Mouse (Mus musculus) urinary bladder, postnatal 25 days (tissue): ENCODE measurements around the gene Cux1.

Experiments used
- DNase-seq: peaks from one replicate; pipeline ENCODE4 v3.0.0; 2022; ENCODE audit warnings: low spot score

The Cux1 gene

DNA sequence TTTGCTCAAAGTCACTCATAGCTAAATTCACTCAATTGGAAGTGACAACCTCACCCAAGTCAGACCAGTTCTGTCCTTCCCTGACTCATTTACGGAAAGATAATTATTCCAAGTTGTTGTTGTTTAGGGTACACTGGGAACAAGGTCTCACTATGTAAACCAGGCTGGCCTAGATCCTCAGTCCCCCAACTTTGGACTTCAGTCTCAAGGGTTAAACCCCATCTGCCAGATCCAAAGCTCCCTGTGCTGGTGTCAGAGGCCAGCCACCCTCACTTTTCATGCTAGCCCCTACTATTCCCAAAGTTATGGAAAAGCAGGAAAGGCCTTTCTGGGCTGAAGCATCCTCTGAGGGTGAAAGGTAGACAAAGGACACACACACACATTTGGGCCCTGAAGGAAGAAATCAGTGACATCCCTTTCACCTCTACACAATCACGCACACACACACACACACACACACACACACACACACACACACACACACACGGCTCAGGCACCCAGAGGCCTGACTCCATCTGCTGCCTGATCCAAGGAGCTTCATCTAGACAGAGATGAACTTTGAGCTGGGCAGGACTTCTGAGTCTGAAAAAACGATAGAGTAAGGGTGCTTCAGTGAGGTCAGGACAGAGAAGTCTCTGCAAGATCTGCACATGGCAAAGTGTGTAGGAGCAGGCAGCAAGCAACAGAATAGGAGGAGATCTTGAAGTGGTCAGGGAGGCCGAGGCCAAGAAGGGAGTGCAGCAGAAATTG, 31.1 kb downstream of the Cux1 start:
- no peak for DNase-seq

DNA sequence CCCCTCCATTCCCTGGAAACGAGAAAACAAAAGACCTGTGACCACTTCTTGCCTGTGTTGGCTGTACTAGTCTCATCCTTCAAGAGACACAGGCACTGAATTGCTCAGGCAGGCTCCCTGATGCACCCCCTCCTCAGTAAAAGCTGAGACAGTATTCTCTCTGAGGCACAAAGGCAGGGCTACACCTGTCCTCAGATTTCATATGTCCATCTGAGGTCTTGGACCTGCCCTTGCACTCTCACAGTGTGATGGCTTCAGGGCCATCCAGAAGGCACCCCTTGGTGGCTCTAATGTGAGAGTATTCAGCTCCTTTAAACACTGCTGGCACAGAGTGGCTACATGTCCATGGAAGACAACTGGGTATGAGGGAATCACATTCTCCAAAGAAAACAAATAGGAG, 32.1 kb downstream of the Cux1 start:
- no peak for DNase-seq

DNA sequence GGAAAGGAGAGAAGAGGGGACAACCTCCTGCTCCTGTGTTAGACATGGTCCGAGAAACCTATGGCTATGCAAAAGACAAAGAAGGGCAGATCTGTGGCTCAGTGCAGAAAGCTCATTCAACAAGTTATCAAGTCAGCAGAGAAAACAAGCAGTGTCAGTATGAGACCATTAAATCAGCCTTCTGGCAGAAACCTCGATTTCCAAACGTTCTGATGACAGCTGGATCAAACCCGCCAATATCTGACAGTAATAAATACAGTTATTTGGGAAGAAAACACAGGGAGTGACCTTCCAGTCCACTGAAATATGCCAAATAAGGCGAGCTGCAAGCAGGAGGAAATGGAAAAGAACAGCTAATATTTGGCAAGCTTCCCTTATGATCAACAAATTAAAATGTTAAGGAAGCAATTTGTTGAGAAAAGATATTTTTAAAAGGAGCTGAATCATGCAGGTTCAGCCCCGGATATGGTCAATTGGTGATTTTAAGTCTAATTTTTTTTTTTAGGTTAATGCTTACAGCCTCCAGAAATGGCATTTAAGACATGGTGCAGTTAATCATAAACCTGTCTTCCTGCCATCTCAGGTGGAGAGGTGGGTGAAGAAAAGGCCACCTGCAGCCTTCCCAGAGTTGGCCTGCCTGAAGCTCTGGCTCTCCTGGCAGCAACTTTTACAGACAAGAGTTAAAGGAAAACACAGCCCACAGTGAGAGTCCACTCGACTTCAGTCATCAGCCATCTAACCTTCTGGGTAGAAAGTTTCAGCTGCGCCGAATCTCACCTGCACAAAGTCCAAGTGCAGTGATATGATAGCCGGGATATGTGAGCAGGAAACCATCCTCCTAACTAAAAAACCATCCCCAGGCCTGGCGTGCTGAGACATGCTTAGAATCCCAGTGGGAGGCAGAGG, 33.7 kb downstream of the Cux1 start:
- no peak for DNase-seq

DNA sequence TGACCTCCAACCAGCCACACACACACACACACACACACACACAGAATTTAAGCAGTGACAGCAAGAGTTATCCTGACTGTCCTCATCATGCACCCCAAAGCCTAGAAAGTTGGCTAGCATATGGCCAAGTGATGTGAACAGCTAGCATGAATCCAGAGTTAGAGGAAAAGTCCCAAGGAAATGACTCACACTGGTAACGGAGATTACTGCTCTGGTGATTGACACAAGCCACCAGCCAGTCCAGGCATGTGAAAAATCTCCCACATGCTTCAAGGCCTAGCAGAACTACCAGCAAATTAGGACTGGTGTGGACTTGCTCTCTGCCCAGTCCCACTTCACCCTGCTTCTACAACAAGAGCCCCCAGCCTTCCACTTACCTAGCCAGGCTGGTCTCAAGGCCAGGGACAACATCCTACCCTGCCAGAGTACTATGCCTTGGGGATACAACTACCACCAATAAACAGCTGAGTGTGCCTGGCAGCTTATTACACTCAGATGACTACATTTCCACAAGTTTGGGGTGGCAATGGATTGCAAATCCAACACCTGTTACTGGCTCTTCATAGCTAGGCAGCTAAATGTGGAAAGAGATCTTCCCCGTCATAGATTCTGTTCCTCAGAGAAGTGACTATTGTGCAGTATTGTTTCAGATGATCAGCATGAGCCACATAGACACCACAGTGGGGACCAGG, 35.5 kb downstream of the Cux1 start:
- no peak for DNase-seq

DNA sequence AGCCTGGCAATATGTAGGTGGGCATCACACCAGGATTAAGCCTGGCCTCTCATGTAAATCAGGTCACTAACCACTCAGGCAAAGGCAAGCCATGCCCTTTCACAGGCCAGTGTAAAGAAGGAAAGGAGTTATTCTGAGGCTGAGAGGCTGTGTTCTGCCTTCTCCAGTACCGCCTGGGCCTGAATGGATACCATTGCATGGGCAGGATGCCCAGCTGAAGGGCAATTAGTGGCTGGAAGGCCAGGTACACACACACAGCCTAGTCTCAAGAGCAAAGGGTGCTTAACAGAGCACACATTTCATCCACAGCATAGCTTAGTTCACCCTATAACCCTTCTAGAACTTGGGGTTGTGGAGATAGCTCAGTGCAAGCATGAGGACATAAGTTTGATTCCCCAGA, 36.4 kb downstream of the Cux1 start:
- DNase-seq: no peak

DNA sequence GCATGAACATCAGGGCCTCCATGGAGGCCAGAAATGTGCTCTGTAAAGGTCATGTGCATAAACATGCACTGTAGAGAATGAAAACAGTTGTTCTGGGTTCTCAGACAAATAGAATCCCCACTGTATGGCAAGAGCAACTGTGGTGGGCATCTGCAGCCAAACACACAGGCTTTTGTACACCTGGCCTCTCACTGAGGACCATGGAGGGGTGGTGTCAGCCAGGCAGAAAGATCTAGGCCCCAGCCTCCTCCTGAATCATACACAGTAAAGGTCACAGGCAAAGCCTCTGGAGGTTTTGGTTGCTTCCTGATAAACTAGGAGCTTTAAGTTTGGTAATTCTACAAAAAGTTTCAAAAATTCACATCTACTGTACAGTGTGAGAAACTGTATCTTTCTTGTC, 38.1 kb downstream of the Cux1 start:
- no peak for DNase-seq

DNA sequence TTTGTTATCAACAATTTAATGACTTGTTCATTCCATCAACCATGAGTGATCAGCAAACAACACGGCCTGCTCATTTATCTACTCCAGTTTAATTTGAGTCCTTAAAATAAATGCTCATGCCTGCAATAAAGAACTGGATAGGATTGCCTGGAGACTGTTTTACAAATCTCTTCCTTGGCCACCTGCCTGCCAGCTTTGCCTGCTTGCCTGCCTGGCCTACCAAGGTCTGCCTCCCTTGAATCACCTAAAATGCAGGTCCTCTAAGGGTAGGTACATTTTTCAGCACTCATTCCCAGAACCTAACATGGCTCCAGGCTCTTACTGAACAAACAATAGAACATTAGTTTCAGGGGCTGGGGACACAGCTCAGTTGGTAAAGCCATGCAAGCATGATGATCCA, 39.4 kb downstream of the Cux1 start:
- DNase-seq: no peak

DNA sequence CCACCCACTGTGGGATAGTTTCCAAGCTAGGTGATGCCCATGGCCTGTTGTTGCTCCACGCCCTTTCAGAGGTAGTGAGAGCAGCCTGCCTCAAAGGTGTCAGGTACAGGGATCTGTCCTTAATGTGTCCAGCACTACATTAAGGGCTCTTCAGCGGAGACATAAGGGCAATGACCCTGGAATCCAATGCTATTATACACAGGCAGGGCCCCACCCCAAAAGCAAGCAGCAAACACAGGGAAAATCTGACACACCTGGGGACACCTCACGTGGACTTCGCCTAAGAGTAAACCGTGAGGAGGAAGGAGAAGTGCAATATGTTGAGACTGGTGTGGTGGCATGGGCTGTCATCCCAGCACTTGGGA, 40.8 kb downstream of the Cux1 start:
- DNase-seq: no peak

DNA sequence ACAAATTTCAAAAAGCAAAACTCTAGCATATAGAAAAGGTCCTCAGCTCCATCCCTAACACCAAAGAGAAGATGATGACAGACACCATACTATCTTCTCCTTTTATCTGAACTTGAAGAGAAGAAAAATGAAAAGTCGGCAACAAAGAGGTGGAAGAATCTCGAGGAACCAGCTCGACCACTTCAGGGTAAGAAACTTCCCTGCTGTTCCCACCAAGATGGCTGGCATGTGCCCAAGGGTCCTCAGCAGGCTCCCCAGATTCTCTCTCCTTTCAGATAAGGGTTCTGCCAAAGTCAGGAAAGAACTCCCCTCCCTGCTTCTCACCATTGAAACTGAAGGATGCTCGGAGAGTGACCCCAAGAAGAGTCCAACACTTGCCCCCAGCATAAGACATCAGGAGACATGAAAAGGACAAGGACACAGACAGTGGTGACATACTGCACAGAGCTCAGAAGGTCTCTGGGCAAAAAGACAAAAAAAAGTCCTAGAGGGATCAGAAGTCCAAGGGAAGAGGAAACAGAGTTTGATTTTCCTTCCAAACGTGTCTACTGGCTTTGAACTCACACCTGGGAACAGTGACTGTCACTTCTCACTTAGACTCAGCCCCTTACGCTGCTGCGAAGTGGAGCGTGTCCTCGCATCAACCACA, 41.3 kb downstream of the Cux1 start:
- no peak for DNase-seq

DNA sequence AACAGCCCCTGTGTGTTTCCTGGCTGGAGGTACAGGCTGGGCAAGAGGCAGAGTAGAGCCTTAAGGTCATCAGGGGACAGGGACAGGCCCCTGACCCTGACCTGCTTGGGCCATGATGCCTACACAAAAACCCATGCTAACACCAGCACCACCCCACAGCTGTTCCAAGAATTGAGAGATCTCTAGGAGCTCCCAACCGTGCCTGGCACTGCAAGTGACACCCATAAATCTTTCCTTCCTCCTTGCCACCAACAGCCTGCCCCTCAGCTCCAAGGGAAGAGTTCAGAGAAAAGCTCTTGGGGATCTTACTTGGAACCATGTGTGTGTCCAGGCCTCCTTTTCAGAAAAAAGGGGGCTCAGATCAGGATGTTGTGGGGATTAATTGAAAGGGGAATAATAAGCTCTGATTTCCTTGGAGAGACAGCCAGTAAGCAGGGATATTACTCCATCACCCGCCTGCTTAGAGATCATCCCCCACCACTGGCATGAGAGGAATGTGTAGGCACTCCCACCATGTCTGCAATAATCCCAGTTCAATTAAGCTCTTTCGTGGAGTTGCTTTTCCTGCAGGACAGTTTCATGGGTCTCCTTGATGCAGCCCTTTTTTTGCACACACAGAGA, 44.3 kb downstream of the Cux1 start:
- no peak for DNase-seq

DNA sequence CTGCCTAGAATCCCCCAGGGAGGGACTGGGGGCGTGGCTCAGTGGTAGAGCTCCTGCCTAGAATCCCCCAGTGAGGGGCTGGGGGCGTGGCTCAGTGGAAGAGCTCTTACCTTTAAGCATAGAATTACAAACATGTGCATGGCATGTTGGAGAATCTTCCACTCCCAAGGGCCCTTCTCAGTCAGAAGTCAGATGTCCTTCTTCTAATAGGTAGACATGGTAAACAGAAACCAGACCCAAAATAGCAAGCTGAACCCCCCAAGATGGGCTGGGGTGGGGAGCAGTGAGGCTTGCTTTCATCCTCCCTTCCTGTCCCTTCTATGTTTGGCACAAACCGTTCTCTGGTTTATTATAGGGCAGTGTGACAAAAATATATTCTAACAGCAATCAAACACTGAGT, 45.6 kb downstream of the Cux1 start:
- no peak for DNase-seq

DNA sequence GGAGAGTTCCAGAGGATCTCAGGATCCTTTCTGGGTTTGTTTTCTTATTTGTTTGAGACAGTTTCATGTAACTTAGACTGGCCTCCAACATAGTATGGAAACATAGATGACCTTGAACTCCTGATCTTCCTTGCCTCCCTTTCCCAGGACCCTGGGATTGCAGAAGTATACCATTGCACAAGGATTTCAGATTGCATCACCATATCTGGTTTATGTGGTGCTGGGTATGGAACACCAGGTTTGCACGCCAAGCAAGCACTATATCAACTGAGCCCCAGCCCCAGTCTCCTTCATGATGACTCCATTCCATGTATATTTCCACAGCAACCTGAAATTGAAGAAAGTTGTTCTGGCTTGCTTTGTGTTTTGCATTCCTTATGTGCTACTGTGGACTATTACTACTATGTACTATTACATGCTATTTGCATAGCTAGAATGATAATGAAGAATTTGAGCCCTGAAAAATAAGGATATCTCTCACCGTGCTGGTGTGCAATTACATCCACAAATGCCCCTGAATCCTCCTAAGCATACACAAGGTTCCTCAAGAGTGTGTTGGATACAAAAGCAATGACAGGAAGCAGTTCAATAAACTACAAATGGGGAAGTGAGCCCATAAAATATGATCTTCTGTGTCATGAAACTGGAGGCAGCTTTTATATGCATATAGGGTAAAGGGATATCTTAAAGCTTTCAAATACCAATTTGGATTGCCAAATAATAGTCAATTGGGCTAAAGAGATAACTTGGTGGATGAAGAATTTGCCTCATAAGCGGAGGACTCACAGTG, 48.4 kb downstream of the Cux1 start:
- DNase-seq: no peak

DNA sequence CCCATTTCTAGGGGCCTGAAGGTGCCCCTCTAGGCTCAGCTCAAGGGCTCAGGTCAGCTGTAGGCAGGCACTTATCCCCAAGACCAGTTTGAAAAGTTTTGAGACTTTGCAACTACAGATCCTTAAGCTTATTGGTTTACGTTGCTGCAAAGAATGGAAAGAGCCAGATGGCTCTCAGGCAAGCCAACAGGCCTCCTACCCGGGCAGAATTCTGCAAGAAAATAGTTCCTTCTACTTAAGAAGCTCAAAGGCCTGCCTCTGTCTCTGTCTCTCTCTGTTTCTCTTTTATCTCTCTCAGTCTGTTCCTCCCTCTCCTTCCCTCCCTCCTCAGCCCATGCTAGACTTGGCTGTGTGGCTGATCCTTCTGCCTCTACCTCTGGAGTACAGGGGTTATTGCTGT, 49.8 kb downstream of the Cux1 start:
- no peak for DNase-seq

DNA sequence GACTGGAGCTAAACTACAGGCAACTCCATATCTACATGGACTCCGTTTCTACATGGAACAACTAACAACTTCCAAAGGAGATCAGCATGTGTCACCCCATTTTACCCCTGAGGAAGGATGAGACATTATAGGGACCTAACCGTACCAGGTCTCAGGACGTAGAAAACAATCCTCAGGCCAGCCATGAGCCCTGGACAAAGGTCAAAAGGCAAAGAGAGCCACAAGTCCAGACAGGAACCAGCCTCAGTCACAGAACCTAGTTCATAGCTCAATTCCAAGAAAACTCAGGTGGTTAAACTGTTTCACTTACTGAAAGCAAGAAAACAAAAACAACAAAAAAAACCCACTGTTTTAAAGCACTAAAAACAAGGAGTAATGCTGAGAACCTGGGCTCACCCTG, 50.7 kb downstream of the Cux1 start:
- no peak for DNase-seq

DNA sequence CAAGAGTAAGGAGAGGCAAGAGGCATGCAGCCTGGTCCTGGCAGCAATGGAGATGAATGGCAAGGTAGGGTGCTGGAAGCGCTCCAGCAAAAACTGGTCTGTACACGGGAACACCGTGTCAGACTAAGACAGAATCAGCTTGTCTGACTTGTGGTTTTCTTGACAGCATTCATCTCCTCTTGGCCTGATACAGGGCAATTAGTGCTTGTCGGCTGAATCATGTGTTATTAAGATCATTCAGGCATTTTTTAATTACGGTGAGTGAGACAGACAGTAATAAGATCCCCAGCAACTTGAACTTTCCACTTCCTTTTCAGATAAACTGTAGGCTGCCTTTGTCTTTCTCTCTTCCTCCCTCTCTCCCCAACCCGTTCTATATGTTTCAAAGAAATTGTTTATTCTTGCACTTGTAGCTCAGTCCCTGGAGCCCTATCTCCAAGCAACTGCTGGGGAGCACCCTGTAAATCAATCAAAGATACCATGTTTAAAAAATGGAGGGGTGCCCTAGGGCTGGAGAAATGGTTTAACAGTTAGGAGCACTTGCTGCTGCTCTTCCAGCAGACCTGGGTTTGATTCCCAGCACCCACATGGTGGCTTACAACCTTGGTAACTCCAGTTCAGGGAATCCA, 53.1 kb downstream of the Cux1 start:
- peak; percentile 43 for DNase-seq

DNA sequence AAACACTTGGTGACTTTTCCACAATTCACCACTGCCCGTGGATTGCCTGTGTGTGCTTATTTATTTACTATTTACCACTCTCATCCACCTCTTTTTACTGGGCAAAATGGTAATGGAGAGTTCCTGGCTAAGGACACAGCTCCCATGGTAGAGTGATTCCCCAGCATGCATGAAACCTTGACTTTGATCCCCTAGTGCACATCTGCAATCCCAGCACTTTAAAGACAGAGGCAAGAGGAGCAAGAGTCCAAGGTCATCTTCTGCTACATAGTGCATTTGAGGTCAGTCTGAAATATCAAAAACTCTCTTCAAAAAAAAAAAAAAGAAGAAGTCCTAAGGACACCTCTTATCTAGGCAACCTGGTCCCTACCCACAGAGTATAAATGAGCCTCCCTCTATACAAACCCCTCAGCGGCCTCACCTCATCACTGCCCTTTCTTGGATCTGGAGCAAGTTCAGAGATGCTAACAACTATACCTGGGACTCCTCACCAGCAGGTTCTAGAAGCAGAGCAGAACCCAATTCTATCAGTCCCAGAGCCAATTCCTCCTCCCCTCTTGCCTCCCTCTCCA, 55.1 kb downstream of the Cux1 start:
- no peak for DNase-seq

DNA sequence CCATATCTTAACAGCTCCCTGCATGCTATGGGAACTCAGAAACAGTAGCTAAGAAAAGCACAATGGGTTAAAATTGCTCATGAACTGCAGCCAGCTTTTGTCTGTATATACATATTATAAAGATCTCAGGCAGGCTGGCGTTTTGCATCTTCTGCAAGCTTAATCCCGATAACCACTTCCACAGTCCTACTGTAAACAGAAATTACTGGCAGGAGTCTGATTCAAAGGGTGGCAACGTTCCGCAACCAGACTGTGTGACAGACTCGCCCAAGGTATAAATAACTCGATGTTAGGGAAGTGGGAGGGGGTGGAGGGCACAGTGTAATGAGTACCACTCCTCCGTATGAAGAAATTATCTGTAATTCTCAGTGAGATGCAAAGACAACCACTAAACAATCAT, 55.9 kb downstream of the Cux1 start:
- DNase-seq: no peak

DNA sequence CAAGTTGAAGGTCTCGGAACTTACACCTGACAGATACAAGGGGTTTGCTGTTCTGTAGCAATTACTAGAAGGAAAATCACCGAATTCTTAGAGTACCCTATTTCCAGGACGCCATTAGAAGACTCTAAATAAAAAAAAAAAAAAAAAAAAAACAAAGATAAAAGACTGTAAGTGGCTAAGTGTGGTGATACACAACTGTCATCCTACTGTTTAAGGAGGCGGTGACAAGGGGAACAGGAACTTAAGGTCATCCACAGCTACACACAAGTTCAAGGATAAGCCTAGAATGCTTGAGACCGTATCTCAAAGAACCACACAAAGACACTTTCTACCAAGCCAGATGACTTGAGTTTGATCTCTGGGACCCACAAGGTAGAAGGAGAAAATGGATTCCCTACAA, 56.7 kb downstream of the Cux1 start:
- no peak for DNase-seq

DNA sequence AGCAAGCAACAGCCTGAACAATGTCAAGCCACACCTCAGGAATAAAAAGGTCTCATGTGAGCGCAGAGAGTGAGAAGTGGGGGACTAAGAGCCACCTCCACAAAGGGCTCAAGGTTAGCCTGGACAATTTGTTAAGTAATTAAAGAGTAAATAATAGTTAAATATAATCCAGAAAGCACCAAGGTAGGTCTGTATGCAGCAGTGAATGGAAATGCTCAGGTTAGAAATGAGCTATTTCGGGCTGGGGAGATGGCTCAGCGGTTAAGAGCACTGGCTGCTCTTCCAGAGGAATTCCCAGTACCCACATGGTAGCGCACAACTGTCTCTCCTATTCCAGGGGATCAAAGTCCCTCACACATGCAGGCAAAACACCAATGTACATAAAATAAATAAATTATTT, 59.7 kb downstream of the Cux1 start:
- DNase-seq: no peak

DNA sequence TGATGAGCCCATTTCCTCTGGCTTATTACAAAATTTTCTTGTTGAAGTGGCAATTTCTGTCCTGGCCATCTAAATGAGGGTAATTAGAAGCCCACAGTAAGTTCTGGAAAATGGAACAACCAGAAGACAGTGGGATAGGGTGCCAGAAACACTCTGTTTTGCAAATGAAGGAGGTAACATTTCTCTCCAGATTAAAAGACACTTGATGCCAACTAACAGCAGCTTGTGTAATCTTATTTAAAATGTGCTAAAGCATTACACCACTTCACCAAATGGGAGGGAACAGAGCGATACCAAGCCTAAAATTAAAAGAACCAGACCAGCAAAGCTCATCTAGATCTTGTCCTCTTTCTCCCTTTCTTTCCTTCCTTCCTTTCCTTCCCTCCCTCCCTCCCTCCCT, 61.0 kb downstream of the Cux1 start:
- DNase-seq: no peak
